Mouse (Mus musculus) lung, adult 2 months (tissue): ENCODE measurements around the gene Cog8.

Experiments
- CTCF ChIP-seq: fragments of 200-500 bp; IDR thresholded peaks from 2 replicates; pipeline ENCODE4 v1.5.1; 2011; ENCODE audit warnings: mild to moderate bottlenecking, low read length, control low read depth; ENCODE audit not compliant: insufficient read depth
- POLR2A ChIP-seq: fragments of 200-500 bp; IDR thresholded peaks from 2 replicates; pipeline ENCODE4 v1.6.1; 2011; ENCODE audit warnings: low read depth, mild to moderate bottlenecking, control low read depth, low read length, borderline replicate concordance; ENCODE audit errors: extremely low read depth

DNA sequence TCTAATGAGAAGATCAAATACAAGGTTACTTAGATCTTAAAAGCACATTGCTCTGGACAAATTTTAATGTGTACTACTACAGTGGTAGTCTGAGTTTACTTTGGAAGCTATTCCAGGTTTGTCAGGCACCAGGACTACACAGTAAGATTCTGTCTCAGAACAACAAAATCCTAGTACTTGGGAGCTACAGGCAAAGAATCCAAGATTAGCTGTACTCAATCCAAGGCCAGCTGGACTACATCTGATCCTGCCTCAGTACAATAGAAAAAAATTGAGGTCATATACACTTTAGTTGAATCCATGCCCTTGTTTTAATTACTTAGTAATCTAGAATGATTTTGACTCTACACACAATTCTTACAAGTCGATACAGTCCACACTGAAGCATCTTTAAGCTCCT is 41.6 kb downstream of the Cog8 start:
- TF ChIP-seq CTCF (no peak), POLR2A (no peak)
